Mouse (Mus musculus): ENCODE results near the gene Lsm14a.
A peak's percentile ranks its signal among the peaks of the same experiment; 100 is the strongest.

The Lsm14a gene

DNA sequence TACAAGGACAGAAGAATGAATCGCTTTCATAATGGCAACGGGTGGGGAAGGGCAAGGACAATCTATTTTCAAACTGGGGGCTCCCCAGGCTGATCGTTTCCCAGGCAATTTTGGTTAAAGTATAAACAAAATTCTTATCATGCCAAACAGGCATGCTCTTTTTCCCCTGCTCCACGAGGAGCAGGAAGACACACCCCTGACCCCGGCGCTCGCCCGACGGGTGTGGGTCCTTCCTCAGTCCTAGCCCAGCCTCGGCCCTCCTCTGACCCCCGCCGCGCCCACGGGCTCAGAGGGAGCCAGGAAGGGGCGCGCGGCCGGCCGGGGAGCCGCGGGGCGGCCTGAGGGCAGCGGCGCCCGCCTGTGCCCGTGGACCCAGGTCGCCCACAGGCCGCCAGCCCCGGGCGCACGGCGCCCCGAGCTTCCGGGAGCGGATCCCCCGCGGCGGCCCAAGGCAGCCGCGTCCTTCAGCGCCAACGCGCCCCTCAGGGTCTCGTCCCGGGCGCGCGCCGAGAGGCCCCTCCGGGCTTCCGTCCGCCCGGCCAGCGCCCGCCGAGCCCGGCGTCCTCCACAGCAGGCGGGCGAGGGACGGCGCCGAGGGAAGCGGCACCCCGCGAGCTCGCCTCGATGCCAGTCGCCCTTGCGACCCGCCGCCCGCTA lies 80.2 kb downstream of the Lsm14a start:
- DNase-seq (ENCODE audit: low spot score in 2 of 2), result peak; percentile 49 to 51

DNA sequence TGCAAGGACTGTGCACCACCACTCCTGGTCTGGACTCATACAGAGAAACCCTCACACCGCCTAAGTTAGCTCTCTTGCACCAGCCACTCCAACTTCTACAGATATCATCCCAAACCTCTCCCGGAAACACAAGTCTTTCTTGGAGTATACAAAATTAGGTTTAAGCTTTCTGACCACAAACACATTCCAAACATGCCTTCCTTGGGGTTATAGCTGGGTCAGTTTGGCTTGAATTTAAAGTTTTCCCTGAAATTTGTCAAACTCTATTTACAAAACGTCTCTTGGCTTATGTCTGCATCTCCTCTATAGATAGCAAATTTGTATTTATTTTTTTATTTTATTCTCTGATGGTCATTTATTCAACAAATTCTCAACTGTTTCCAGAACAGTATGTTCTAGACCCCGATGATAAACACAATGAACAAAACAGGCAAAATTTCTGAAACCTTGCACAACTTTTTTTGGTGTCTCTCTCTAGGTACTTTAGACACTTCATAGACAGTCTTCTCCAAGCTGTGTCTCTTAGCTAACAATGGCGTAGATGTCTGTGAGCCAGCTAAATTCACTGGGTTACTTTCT lies 83.8 kb downstream of the Lsm14a start:
- DNase-seq (ENCODE audit: low spot score in 2 of 2), result no peak

DNA sequence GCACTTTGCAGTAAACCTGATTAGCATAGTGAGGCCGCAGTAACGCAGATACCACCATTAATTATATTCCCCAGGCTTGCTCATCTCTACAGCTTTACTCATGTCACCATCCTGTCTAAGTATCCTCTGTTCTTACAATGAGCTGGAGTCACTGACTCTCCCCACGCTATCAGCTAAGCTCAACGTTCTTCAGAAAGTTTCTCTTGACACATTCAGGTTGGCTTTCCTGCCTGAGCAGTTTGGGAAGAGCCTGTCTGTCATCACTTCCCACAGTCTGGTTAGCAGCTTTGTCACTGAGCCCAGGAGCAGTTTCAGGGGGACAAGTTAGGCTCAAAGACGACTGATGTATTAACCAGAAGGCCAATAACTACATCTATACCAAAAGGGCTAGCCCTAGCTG lies 84.5 kb downstream of the Lsm14a start:
- DNase-seq (ENCODE audit: low spot score in 2 of 2), result no peak

DNA sequence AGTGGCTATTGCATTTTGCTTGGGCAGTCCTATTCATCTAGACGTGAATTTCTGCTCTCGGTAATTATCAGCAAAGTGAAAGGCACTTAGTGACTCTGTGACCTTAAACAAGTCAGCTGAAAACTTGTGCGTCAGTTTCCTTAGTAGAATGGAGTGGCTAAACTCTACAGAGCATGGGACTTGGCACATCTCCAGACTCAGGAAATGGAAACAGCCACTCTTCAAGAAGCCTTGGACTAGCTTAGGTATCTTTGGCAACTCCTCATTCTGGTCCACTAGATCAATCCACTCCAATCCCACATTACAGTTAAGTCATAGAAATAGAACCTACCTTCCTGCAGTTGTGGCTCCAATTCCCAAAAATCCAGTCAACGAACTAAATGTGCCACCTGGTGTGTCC lies 87.7 kb downstream of the Lsm14a start:
- no peak for DNase-seq (ENCODE audit: low spot score in 2 of 2)

DNA sequence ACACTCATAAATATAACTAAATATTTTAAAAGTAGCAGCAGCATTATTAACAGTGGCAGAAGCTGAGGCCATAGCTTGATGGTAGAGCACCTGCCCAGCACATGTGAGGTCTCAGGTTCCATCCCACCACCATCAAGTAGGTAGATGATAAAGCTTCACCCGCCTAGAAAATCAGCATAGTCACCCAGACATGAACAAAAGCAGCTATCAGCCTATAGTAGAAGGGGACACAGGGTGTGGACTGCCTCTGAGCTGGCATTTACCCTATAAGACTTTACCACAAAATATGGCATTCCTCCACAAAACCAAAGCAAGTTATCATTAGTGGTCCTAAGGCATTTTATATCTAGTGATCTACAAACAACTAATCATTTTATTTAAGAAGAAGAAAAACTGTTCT lies 90.5 kb downstream of the Lsm14a start:
- no peak for DNase-seq (ENCODE audit: low spot score in 2 of 2)

DNA sequence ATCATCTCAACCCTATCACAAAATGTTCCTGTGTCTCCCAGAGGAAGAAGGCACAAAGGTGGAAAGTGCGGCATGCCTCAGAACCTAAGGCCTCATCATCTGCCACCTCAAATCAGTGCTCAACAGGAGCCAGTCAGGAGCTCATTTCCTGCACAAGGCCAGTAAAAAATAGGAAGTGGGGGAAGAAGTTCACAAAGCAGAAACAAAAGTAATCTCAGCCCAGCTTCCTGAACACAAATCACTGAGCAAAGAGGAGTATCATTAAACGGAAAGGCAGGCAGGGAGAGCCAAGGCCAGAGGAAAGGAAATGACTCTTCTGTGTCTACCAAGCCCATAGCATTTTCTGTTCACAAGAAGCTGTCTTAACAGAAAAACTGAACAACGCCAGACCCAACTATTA lies 91.2 kb downstream of the Lsm14a start:
- DNase-seq (ENCODE audit: low spot score in 2 of 2), result no peak

DNA sequence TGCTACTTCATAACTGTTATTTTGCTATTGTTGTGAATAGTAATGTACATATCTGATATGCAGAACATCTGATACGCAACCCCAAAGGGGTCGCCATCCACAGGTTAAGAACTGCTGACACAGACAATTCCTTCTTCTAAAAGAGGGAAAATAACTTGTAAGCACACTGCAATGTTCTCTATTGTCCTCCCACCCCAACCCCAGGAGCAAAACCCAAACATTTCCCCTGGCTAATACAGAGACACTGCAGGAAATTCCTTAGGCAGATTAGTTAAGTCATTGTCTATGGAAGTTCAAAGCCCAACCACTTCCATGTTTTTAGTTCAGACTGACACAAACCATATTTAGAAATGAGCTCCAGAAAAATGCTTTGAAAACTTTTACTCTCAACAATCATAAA lies 94.3 kb downstream of the Lsm14a start:
- no peak for DNase-seq (ENCODE audit: low spot score in 2 of 2)

DNA sequence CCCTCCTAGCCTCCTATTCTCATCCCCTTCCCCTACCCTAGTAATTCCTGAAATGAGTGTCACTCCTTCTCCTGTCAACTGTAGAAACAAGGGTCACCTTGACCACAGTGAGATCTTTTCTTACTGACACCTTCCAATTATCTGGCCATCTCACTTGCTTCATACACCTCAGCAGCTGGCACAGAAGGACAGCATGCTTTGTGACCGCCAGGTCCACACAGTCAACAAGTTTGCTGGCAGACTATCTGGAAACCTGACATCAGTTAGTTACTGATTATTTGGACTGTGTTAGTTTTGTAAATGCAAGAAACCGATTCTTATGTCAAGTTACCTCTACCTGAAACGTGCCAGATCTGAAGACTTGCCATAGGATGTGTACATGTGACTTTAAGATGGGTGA lies 97.0 kb downstream of the Lsm14a start:
- DNase-seq (ENCODE audit: low spot score in 2 of 2), result no peak

Data from right cerebral cortex, postnatal 10 days (tissue).